Mouse (Mus musculus) megakaryocyte, embryonic 14.5 days (primary cell): ENCODE data around the gene Elac2.

Experiments used
- FLI1 ChIP-seq: IDR thresholded peaks from 2 replicates; pipeline ENCODE4 v1.6.1; 2012; ENCODE audit warnings: low read length, inconsistent platforms, mixed read lengths
- GATA1 ChIP-seq: IDR thresholded peaks from 3 replicates; pipeline ENCODE4 v1.6.1; 2012; ENCODE audit warnings: mixed read lengths, low read length, inconsistent platforms, borderline replicate concordance

DNA sequence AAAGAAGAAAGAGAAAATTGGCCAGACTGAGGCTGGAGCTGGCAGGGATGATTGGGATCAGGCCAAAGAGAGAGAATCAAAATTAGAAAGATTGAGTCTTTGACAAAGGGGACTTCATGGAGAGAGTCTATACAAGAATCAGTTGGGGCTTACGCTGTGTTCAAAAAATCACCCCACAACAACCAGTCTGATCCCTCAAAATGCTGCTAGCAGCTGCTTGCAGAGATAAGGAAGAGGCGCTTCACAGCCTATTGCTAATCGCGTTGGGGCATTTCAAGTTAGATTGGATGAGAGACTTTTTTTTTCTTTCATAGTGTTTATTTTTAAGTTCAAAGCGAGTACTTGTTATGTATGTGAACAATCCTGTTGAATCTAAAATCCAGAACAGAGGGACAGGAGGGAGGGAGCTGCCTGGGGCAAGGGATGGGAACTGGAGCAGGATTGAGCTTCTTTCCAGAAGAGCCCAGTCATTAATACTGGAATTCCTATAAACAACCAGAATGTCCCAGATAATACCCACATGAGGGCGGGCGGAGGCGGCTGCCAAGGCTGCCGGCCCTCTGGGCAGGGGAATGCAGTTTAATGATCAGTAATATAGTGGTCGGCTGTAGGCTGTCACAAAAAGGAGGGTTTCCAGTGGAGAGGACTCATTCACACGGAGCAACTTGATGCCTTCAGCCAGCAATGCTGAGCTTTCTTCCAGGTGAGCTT is 47.6 kb upstream of the Elac2 start:
- no peak for TF ChIP-seq GATA1
- TF ChIP-seq FLI1, result no peak
